Mouse (Mus musculus) limb, embryonic 14.5 days (tissue): ENCODE measurements around the gene Luzp1. TPM values are rescaled to one million over a fixed set of nuclear protein-coding genes. Genes with fewer than 3 reads are reported as not detected.

Source experiments
- ATAC-seq: fragments of 200-750 bp; cut with Nextera tagmentation; 2 replicates; pipeline ENCODE4 v1.8.0; 2017; ENCODE audit warnings: low read depth, moderate number of reproducible peaks, moderate TSS enrichment; ENCODE audit not compliant: low FRiP score
- DNase-seq: peaks from one replicate; pipeline ENCODE4 v3.0.0-alpha.2; 2015; ENCODE audit warnings: low spot score
- H3K27ac ChIP-seq: fragments of 300-500 bp; sonication (generic); replicated peaks from 2 replicates; pipeline ENCODE4 v1.5.1; 2014; ENCODE audit warnings: low read depth, mild to moderate bottlenecking, low read length, moderate library complexity, mixed read lengths
- H3K27me3 ChIP-seq: fragments of 300-500 bp; sonication (generic); 2 replicates; pipeline ENCODE4 v1.6.1; 2014; ENCODE audit warnings: low read length, mixed read lengths; ENCODE audit not compliant: control insufficient read depth, insufficient read depth
- H3K36me3 ChIP-seq: fragments of 300-500 bp; sonication (generic); 2 replicates; pipeline ENCODE4 v1.6.1; 2014; ENCODE audit warnings: mild to moderate bottlenecking, low read length, moderate library complexity, mixed read lengths; ENCODE audit not compliant: control insufficient read depth, insufficient read depth
- H3K4me1 ChIP-seq: fragments of 300-500 bp; sonication (generic); 2 replicates; pipeline ENCODE4 v1.6.1; 2014; ENCODE audit warnings: antibody characterized with exemption, low read length, mixed read lengths; ENCODE audit not compliant: control insufficient read depth, insufficient read depth
- H3K4me2 ChIP-seq: fragments of 300-500 bp; sonication (generic); replicated peaks from 2 replicates; pipeline ENCODE4 v1.6.1; 2014; ENCODE audit warnings: low read depth, mild to moderate bottlenecking, low read length, moderate library complexity; ENCODE audit not compliant: severe bottlenecking
- H3K4me3 ChIP-seq: fragments of 300-500 bp; sonication (generic); replicated peaks from 2 replicates; pipeline ENCODE4 v1.5.1; 2014; ENCODE audit warnings: low read length
- H3K9ac ChIP-seq: fragments of 300-500 bp; sonication (generic); 2 replicates; pipeline ENCODE4 v1.6.1; 2014; ENCODE audit warnings: mild to moderate bottlenecking, low read depth, low read length, moderate library complexity; ENCODE audit not compliant: severe bottlenecking
- H3K9me3 ChIP-seq: fragments of 300-500 bp; sonication (generic); 2 replicates; pipeline ENCODE4 v1.6.1; 2016; ENCODE audit warnings: low read length; ENCODE audit not compliant: control insufficient read depth
- POLR2A ChIP-seq: fragments of 200-500 bp; IDR thresholded peaks from 2 replicates; pipeline ENCODE4 v1.8.0; 2012; ENCODE audit warnings: inconsistent platforms, mild to moderate bottlenecking, moderate library complexity, borderline replicate concordance; ENCODE audit not compliant: insufficient read depth, insufficient read length; ENCODE audit errors: extremely low read depth
- WGBS: fragments of 180-500 bp; shearing (Covaris S2); extraction: QIAGEN DNeasy Blood & Tissue Kit; methylation state at CpG from one replicate; pipeline ENCODE4 v1.1.7; 2014; 5-methylcytosine and 5-hydroxymethylcytosine counted together
- polyA plus RNA-seq, 2 experiments: library from polyadenylated mRNA; depleted of rRNA in 1 of 2; stranded (reverse) in 1 of 2; unstranded in 1 of 2; fragments of >200 nt; fragmentation: Nextera tagmentation in 1 of 2; extraction: Ambion mirVana in 1 of 2; gene quantifications; 2 replicates each; pipeline versions ENCODE4 v1.2.1 to v1.2.3; 2012 to 2014

The Luzp1 gene
- polyA plus RNA-seq, 2 experiments, result 21.8 to 112 TPM

GRCm38 (mm10) chr4:136546279-136547045, 76.9 kb downstream of the Luzp1 start:
- Histone ChIP-seq H3K4me2 (no peak overlapping the region), H3K36me3 (peaks cover 90% of the 10 kb centered on the region), H3K9ac (no peak overlapping the region), H3K9me3 (no peaks in the 10 kb centered on the region), H3K27me3 (no peaks in the 10 kb centered on the region), H3K4me1 (peaks cover 10% of the 10 kb centered on the region; the same call in 1 of the 2 replicates), H3K4me3 (no peak overlapping the region), H3K27ac (no peak overlapping the region)
- no peak for DNase-seq
- no peak for ATAC-seq
- TF ChIP-seq POLR2A, result no peak
- 71% methylated on average over 3 of the region's 3 CpGs for WGBS

- H3K9ac ChIP-seq, result no peak overlapping the region
- H3K36me3 ChIP-seq, result peaks cover 90% of the 10 kb centered on the region
- H3K4me1 ChIP-seq, result peaks cover 10% of the 10 kb centered on the region; the same call in 1 of the 2 replicates
- no peak for TF ChIP-seq POLR2A
- H3K4me3 ChIP-seq, result no peak overlapping the region
- ATAC-seq, result no peak
- H3K4me2 ChIP-seq, result no peak overlapping the region
- no peak overlapping the region for H3K27ac ChIP-seq
- H3K9me3 ChIP-seq, result no peaks in the 10 kb centered on the region
- DNase-seq, result no peak
- H3K27me3 ChIP-seq, result no peaks in the 10 kb centered on the region
- WGBS, result 87% methylated on average over 1 of the region's 1 CpGs
Measured at GRCm38 (mm10) chr4:136547721-136548120, 78.2 kb downstream of the Luzp1 start.

GRCm38 (mm10) chr4:136548381-136548801, 78.8 kb downstream of the Luzp1 start:
- Histone ChIP-seq H3K4me2 (no peak overlapping the region), H3K27ac (no peak overlapping the region), H3K9ac (no peak overlapping the region), H3K9me3 (no peaks in the 10 kb centered on the region), H3K27me3 (no peaks in the 10 kb centered on the region), H3K36me3 (peaks cover 90% of the 10 kb centered on the region), H3K4me1 (peaks cover 10% of the 10 kb centered on the region; the same call in 1 of the 2 replicates), H3K4me3 (no peak overlapping the region)
- 56% methylated on average over 1 of the region's 1 CpGs for WGBS
- DNase-seq (peak; percentile 37), ATAC-seq (no peak)
- no peak for TF ChIP-seq POLR2A

GRCm38 (mm10) chr4:136553108-136553507, 83.5 kb downstream of the Luzp1 start:
- DNase-seq, result no peak
- Histone ChIP-seq H3K9me3 (no peaks in the 10 kb centered on the region), H3K27ac (no peak overlapping the region), H3K4me2 (no peak overlapping the region), H3K4me3 (no peak overlapping the region), H3K9ac (no peak overlapping the region), H3K27me3 (no peaks in the 10 kb centered on the region), H3K4me1 (peaks cover 7% of the 10 kb centered on the region; the same call in 1 of the 2 replicates), H3K36me3 (peaks cover 94% of the 10 kb centered on the region)
- no peak for TF ChIP-seq POLR2A
- ATAC-seq, result 0 out of 2 replicates have a peak, but pooled peaks have one; percentile 36
- WGBS, result 97% methylated on average over 1 of the region's 1 CpGs

DNA sequence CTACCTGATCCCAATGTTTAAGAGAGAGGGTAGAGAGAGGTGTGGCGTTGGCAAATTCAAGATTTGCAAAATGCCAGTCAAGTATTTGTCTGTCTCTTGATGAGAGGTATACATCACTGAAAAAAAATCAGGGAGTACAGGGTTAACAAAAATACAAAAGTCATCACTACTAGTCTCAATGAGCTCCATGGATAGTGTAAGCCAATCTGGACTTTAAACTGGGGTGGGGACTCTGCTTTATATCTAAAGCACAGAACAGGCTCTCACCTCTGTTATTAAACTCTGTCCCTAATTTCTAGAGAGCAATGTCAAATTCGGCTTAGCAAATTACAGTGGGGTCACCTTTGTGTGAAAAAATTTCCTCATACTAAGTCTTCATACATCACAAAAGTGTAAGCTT, 88.1 kb downstream of the Luzp1 start:
- Histone ChIP-seq H3K36me3 (peaks cover 91% of the 10 kb centered on the region), H3K9ac (no peak overlapping the region), H3K4me3 (no peak overlapping the region), H3K4me1 (no peaks in the 10 kb centered on the region), H3K4me2 (no peak overlapping the region), H3K27ac (no peak overlapping the region), H3K9me3 (no peaks in the 10 kb centered on the region), H3K27me3 (no peaks in the 10 kb centered on the region)
- ATAC-seq, result no peak
- no peak for DNase-seq
- 85% methylated on average over 2 of the region's 2 CpGs for WGBS
- TF ChIP-seq POLR2A, result no peak
